Mouse (Mus musculus) thymus, adult 2 months (tissue): ENCODE measurements around the gene Intu.

Experiments used
- CTCF ChIP-seq: fragments of 200-500 bp; IDR thresholded peaks from 2 replicates; pipeline ENCODE4 v1.5.1; 2012; ENCODE audit warnings: mild to moderate bottlenecking, control low read depth, low read length, moderate library complexity, borderline replicate concordance; ENCODE audit not compliant: control insufficient read depth, poor library complexity, insufficient read depth; ENCODE audit errors: extremely low read depth
- POLR2A ChIP-seq: fragments of 200-500 bp; IDR thresholded peaks from 2 replicates; pipeline ENCODE4 v1.6.1; 2012; ENCODE audit warnings: mild to moderate bottlenecking, low read length, control low read depth, moderate library complexity; ENCODE audit not compliant: control insufficient read depth, poor library complexity, insufficient read depth; ENCODE audit errors: extremely low read depth

DNA sequence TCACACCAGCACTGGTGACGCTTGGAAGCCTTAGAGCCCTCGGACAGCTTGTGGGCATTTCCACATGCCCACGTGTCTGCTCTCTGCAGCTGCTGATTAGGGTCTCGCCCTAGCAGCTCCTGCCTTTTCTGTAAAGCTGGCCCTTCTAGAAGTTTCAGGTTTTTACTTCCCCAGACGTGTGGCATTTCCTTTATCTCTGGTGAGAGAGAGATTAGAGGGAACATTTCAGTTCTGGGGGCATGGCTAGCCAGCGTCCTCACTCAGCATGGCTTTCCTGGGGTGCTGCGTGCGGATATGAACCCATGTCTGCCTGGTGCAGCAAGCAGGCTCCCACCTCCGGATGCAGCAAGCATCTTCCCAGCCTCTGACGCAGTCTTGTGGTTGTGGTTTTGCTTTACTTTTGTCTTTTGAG is 121.9 kb downstream of the Intu start:
- TF ChIP-seq CTCF: no peak
- TF ChIP-seq POLR2A: no peak
